Mouse (Mus musculus) embryo, embryonic 11 days (tissue): ENCODE data around the gene Fam120c.
"Not testable (repeated sequence)": the region's sequence is repeated elsewhere in the genome, so short reads cannot be mapped to it uniquely, and the experiment has no call there.

Experiments
- DNase-seq: peaks from one replicate; pipeline ENCODE4 v3.0.0-alpha.2; 2015

The Fam120c gene

GRCm38 (mm10) chrX:151343761-151344500, at the start of gene Fam120c:
Fam120c (plus strand) TSS chrX:151344175.
- DNase-seq = peak; percentile 87

GRCm38 (mm10) chrX:151298329-151298728, 45.6 kb upstream of the Fam120c start:
- DNase-seq = no peak

GRCm38 (mm10) chrX:151313732-151314131, 30.2 kb upstream of the Fam120c start:
- no peak for DNase-seq

GRCm38 (mm10) chrX:151333615-151334014, 10.4 kb upstream of the Fam120c start:
- DNase-seq = no peak

- no peak for DNase-seq
Measured at GRCm38 (mm10) chrX:151337804-151338203, 6.2 kb upstream of the Fam120c start.

GRCm38 (mm10) chrX:151344501-151344984, 568 bp downstream of the Fam120c start:
- DNase-seq = peak; percentile 13

- DNase-seq = no peak
Measured at GRCm38 (mm10) chrX:151345333-151346125, 1.6 kb downstream of the Fam120c start.

- DNase-seq = no peak
Measured at GRCm38 (mm10) chrX:151347278-151347677, 3.3 kb downstream of the Fam120c start.

- DNase-seq = no peak
Measured at GRCm38 (mm10) chrX:151349322-151349721, 5.3 kb downstream of the Fam120c start.

- no peak for DNase-seq
Measured at GRCm38 (mm10) chrX:151418801-151419200, 74.8 kb downstream of the Fam120c start.

- DNase-seq = no peak
Measured at GRCm38 (mm10) chrX:151420791-151421190, 76.8 kb downstream of the Fam120c start.

- DNase-seq = no peak
Measured at GRCm38 (mm10) chrX:151443637-151444036, 99.7 kb downstream of the Fam120c start.

GRCm38 (mm10) chrX:151444189-151444588, 100.2 kb downstream of the Fam120c start:
- no peak for DNase-seq

- no peak for DNase-seq
Measured at GRCm38 (mm10) chrX:151488128-151488527, 144.2 kb downstream of the Fam120c start.

- not testable (repeated sequence) for DNase-seq
Measured at GRCm38 (mm10) chrX:151493269-151493668, 149.3 kb downstream of the Fam120c start.

- DNase-seq = no peak
Measured at GRCm38 (mm10) chrX:151496596-151496995, 152.6 kb downstream of the Fam120c start.

- DNase-seq = no peak
Measured at GRCm38 (mm10) chrX:151508536-151508935, 164.6 kb downstream of the Fam120c start.

- no peak for DNase-seq
Measured at GRCm38 (mm10) chrX:151509906-151510305, 165.9 kb downstream of the Fam120c start.

GRCm38 (mm10) chrX:151513066-151513465, 169.1 kb downstream of the Fam120c start:
- no peak for DNase-seq

- DNase-seq = no peak
Measured at GRCm38 (mm10) chrX:151513694-151514093, 169.7 kb downstream of the Fam120c start.

- DNase-seq = no peak
Measured at GRCm38 (mm10) chrX:151518181-151518580, 174.2 kb downstream of the Fam120c start.

- no peak for DNase-seq
Measured at GRCm38 (mm10) chrX:151520127-151520457, 176.1 kb downstream of the Fam120c start.

- DNase-seq = peak; percentile 95
Measured at GRCm38 (mm10) chrX:151520458-151521322, 176.7 kb downstream of the Fam120c start, which contains the start of gene Phf8. Phf8 (plus strand) TSS chrX:151520672.
